Mouse (Mus musculus) left cerebral cortex, postnatal 4 days (tissue): ENCODE data around the gene Cast. TPM values are rescaled to one million over a fixed set of nuclear protein-coding genes. Genes with fewer than 3 reads are reported as not detected.

Source experiments
- DNase-seq: peaks from one replicate; pipeline ENCODE4 v3.0.0-alpha.2; 2022
- intact Hi-C: fragments of 180-260 bp; cut with DNase I; formaldehyde crosslinking; loops from one replicate; pipeline ENCODE4 v1.15.1; 2025
- total RNA-seq, 2 experiments: library from RNA; stranded (reverse); gene quantifications; 2 replicates each; pipeline ENCODE4 v1.2.3; 2021

The Cast gene
- total RNA-seq = 10 to 100 TPM in 1 of 2 experiments, 1 to 10 TPM in 1; 9.9 to 12.2 TPM

DNA sequence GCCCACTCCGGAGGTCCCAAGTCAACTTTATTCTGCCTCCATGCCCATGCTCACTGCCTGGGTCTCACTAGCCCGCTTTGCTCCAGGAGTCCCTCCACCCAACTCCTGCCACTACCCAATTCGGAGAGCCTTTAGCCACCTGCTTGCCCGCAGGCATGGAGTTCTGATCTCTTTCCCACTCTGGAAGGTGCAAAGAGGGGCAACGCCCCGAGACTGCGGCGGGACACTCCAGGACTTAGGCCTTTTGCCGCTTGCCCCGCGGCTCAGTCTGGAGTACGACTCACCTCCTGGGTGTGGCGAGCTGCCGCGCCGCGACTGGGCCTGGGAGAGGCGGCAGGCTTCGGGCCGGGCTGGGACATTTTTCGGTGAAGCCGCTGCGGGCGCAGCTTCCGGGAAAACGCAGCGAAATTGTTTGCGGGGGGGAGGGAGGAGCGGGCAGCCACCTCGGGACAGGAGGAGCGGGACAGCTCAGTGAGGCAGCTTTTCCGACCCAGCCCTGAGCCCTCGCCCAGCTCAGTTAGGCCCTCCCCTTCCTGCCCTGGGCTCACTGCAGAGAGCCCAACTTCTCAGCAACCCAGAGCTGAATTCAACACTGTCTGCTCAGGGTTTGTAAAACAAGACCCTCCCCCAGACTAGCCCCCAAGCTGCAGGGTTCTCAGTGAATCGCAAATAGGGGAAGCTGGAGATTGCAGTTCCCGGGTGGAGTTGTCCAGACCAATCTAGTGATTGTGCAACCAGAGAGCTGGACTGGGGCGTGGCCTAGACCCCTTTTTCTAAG is at the start of gene Cast:
Gene Cast (minus strand): TSS at position 659 of the 778 bp plus-strand sequence.
- intact Hi-C loops = no loop called here

DNA sequence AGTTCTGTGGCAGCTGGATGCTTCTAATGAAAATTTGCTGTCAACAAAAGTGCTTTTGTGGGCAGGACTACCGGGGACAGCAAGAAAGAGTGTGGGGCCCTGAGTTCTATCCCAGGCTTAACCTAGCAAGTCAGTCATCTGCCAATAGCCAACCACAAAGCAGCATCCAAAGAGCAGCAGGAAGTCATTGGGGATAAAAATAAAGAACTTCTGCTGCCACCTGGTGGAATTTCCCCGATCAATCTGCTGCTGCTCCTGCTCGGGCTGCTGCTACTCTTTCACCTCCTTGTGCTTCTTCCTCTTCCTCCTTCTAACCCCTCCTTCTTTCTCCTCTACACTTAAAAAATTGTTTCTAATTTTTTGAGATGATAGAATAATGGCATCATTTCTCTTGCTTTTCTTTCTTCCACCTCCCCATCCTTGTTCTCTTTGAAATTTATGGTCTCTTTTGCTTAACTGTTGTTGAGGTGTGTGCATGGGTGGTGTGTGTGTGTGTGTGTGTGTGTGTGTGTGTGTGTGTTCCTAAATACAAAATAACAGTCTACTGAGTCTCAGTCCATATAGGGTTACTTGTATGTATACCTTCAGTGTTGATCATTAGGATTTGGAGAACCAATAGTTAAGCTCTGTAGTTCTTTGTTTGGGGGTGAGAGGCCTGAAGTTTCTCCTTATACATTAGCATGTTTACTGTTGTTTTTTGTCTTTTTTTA is 45.9 kb upstream of the Cast start:
- DNase-seq = peak; percentile 65
- intact Hi-C loops = loop anchor here (5.0 kb wide), 1 partner anchor 217 kb away; the partner anchor contains the start of gene Erap1

More for the DNA sequence above, at the start of gene Cast:
- DNase-seq = peak; percentile 13

DNA sequence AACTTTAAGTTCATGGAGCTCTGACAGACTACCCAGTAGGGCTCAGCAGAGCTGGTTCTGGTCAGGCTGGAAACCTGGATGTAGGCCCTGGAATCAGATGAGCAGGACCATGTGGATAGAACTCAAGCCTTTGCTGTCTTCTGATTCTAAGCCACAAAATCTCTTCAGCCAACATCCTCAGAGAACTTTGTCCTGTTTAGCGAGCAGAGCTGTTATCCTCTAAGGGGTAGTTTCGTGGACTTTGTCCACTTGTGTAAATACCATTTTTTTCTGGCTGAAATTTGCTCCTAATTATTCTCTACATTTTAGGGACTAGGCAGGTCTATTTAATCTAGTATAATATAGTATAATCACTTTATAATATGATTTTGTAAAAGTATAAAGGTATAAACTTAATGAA is 42.2 kb upstream of the Cast start:
- intact Hi-C loops = loop anchor here (5.0 kb wide), 1 partner anchor 214 kb away; the partner anchor contains the start of gene Erap1
- DNase-seq = no peak

DNA sequence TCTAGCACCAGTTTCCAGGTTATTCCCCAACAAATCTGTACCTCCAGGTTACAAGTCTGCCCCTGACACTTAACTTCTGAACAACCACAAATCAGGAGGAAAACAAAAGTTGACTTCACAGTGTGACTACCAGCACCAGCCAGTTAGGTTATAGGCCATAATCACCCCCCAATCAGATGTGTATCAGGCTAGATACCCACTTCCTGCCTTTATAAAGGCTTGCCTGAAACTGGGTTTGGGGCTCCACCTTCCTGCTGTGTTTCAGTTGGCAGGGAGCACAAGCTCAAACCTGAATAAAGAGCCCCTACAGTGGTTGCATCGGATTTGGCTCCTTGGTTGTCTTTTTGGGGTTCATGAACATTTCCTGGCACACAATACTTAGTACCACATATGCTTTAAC is 37.3 kb upstream of the Cast start:
- DNase-seq = no peak
- intact Hi-C loops = no loop called here

DNA sequence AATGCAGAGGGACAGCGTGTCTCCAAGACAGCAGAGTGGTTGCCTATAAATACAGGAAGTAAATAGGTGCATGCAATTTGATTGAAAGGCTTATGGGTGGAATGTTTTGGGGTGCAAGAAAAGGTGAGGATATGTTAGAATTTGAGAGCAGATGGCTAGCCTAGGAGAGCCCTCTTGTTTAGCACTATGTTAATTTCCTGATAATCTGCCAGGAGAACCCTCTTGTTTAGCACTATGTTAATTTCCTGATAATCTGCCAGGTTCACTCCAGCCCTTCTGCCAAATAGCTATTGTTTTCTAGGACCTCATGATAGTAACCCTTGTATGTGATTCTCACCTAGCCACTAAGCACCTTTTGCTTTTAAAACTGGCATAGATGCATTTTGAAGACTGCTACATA is 25.9 kb upstream of the Cast start:
- no peak for DNase-seq
- intact Hi-C loops = no loop called here

DNA sequence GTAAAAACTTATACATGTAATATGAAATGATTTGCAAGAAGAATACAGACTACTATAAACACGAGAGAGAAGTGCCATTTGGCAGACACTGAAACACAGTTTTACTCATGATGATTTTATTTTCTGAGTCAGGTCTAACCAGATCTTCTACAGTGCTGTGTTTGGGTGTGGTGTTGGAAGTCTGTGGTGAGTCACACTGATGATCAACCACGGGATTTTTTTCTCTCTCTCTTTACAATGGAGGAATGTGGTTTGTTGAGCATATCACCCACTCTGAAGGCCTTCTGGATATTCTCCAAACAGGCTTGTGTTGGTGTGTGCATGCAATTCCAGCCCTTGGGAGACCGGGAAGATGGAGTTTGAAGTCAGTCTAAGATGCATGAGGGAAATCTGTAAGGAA is 13.5 kb upstream of the Cast start:
- DNase-seq = no peak
- intact Hi-C loops = no loop called here

DNA sequence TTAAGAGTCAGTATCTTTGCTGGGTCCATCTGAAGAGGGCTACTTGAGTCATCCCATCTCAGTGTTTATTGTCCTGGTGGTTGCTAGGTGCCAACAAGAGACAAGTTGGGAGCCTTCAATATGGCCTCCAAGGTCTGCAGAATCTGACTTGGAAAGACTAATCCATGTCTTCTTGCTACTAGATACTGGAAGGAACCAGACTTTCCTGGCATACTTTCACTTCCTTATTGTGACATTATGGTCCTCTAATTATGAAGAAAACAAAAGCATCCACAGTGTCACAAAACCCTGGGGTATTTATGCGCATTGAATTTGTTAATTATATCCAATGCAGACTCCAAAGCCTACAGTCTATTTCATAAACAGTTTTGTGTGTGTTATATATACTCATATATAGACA is 7.1 kb upstream of the Cast start:
- DNase-seq = no peak
- intact Hi-C loops = no loop called here

DNA sequence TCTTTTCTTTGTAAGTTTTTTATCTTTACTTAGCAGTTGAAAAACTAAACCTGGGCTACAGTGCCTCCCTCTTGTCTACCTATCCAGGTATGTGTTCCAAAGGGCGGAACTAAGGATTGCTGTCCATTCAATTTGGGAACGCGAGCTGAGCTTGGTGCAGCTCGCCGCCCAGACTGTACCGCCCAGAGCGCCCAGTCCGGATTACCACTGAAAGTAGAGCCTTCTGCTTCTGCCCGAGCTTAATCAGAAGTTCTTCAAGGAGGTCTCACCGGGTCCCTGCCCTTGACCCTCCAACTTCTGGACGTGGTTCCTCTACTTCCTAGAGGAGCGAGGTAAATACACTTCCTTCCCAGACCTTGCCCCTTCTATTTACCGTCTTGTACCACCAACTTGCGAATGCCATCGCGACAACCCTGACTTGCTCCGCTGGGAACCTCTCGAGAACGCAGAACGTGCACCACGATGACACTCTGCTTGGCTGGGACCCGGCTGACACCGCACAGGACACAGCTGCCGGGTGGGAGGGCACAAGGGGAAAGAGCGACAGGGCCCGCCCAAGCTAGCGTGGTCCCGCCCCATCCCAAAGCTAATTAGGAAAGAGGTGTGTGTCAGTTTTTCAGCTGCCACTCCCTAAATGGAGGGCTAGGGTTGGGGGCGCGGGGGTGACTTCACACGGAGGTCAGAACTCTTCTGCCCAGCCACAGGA is 1.0 kb downstream of the Cast start:
- intact Hi-C loops = no loop called here
- DNase-seq = peak; percentile 41

DNA sequence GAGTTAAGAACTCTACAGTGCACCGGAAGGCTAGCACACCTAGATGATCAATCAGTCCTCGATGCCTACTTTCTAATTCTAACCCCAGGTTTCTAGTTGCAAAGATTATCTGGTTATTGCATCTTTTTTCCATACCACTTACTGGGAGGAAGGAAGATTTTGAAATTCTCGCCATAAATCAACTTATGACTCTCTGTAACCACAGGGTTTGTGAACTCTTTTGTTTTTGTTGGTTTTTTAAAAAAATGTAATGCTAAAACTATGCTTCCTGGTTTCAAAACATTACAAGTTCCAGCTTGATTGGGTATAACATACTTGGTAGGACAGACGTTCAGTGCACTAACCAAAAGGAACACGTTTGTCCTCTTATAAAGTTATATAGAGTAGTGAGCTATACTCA is 1.7 kb downstream of the Cast start:
- intact Hi-C loops = no loop called here

DNA sequence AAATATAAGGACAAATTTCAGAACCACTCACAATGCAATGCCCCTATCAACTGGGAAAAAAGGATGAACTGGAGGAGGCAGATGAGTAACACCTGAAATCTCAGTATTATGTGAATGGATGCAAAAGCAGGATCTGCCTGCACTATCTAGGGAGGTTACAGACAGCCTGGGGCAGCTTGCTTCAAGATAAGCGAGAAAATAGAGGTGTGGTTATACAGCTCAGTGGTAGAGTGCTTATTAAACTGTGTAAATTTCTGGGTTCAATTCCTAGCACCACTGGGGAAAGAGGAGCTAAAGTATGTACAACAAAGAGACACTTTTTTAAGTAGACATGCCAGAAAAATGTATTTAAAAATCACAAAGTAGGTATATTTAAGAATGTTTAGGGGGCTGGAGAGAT is 14.2 kb downstream of the Cast start:
- no peak for DNase-seq
- intact Hi-C loops = no loop called here

More for the DNA sequence above, 1.7 kb downstream of the Cast start:
- DNase-seq = no peak

DNA sequence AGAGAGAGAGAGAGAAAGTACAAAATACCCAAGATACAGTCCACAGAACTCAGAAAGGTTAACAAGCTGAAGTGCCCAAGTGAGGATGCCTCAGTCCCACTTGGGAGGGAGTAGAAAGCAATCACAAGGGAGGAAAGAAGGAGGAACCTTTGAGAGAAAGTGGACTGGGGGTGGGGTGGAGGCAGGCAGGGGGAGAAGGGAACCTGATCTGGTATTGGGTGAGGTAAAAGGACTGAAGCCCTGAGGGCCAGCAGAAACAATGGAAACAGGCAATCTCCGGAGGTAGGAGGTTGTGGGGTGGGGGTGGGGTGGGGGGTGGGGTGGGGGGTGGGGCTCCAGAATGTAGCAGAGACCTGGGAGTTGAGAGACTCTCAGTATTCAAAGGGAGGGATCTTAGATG is 20.9 kb downstream of the Cast start:
- intact Hi-C loops = no loop called here
- DNase-seq = no peak

DNA sequence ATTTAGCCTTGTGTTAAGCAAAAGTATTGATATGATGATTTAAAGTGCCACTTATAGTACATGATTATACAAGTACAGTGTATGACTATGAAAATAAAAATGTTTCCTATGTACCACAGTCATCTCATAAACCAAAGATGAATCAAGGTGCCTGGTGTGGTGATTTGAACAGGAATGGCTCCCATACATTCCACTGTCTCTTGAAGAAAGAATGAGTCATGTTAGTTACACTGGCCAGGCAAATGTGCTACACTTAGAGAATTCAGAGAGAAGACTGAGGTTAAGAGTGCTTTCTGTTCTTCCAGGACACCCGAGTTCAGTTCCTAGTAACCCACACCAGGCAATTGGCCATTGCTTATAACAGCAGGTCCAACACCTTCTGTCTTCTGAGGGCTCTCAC is 36.5 kb downstream of the Cast start:
- intact Hi-C loops = no loop called here
- DNase-seq = no peak

DNA sequence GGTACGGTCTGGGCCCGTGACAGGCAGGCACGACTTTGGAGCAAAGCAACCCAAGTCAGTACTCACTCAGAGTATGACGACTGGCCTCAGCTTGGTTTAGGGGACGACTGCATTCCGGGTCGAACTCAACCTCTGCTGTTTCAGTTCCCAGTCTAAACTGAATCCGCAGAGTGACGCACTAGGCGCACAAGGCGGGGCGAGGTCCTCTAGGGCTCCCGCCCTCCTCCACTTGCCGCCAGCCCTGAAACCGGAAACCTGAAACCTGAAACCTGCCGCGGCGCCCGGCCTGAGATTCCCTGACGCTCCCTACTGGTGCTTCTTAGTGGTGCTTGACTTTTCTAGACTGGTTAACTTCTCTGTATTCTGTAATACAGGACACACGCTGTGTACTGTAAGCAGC is 38.1 kb downstream of the Cast start:
- peak; percentile 78 for DNase-seq
- intact Hi-C loops = no loop called here

DNA sequence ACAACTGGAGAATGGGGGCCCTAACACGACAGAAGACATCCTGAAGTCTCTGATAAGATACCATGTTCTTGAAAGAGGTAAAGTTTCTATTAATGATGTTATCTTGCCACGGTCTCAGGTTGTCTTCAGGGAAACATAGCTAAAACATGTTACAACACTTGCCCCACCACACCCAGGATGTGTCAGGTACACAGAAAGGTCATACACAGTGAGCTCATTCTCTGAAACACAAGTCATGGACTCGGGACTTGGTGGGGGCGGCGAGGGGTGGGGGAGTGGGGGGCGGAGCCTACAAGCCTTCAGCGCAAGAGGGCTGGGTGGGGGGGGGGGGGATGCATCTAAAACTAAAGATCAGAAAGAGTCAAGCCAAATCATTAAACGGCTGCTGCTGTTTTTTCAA is 38.7 kb downstream of the Cast start:
- intact Hi-C loops = no loop called here

DNA sequence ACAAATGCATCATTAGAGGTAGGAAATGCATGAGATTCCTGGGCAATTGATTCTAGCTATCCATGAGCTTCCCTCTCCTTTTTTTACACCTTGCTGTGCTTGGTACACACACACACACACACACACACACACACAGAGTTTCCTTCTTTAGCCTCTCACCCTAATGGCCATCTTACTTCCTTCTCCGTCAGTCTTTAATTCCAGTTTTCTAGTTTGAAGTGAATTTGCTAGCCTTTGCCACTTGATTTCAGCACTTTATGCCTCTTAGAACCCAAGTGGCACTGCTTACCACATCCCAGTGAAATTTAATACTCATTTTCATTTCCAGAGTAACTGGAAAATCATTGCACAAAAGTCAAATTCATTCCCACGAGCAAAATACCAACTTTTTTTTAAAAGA is 41.4 kb downstream of the Cast start:
- DNase-seq = no peak
- intact Hi-C loops = no loop called here

More for the DNA sequence above, 38.7 kb downstream of the Cast start:
- DNase-seq = no peak

DNA sequence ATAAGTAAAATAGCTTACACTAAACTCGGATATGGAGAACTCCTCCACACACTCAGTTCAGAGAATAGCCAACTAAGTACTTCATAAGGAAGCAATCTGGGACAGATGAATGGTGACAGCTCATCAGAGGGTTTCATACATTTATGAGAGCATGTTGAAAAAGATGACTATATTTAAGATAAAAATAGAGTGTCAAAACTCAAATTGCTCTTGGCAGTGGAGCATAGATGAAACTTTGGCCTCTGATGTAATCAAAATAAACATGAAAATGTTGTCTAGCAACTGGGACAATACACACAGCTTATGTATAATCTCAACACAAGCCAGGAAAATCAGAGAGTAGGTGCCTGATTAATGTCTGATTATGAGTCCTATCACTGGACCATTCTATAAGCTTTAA is 45.9 kb downstream of the Cast start:
- intact Hi-C loops = no loop called here
- no peak for DNase-seq

DNA sequence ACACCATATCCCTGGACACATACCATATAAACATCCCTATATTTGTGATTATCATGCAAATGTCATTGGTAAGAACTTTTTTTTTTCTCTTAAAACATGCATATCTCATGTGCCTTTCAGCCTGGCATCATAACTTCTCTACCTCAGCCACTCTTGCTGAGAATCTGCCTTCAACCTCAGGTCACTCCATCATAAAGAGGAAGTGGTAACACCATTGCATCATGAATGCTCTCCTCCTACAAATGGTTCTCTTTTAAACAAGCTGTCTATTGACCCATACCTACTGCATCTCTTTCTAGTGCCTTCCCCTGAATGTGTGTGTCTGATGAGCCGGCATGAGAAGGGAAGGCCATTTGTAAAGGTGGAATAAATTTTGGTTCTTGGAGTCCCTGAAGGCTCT is 49.5 kb downstream of the Cast start:
- DNase-seq = no peak
- intact Hi-C loops = no loop called here

DNA sequence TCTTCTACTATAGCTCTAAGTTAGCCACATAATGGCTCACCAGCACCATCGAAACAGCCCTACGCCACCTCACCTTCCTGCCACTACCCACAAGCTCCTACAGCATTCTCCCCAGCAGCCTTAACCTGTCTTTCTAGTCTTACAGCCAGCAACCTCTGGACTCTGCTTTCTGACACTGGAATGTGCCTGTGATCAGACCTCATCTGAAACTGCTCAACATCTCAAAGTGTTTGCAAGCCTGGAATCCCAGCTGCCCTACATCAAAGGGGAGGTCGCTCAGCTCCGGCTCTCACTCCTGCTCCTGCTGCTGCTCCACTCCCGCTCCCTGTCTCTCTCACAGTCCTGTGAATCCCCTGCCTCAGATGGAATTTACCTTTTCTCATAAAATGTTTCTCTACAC is 65.4 kb downstream of the Cast start:
- intact Hi-C loops = no loop called here
- no peak for DNase-seq

DNA sequence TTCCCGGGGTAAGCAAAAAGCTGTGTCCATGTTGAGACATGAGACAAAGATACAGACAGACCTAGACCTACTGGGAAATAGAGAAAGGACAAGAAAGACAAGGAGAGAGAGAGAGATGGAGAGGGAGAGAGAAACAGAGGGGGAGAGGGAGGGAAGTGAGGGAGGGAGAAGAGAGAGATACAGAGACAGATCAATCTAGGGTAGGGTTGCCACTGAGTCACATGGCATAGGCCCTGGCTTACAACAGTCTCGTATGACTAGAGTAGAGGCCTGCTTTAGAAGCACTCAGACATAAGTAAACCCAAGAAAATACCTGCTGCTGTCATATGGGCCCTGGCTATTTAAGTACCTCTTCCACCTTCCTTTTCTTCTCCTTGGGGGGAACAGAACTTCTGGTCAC is 72.2 kb downstream of the Cast start:
- intact Hi-C loops = no loop called here
- no peak for DNase-seq

DNA sequence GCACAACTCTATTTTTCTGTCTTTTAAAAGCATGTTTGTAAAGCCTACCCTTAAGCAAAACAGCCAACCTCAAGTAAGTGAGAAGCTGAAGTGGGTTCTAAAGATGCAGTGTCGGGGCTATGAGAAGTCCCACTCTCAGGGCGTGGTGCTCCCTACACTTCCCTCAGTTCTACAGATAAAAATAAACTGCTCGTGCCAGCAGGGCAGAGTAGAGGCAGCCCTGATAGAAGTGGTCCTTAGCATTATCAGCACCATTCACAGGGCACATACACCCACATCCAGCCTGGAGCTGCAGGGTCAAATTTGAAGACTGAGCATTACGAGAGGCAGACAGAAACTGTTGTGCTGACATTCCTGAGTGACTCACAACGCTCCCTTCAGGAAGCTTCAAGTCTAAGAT is 72.8 kb downstream of the Cast start:
- DNase-seq = no peak
- intact Hi-C loops = no loop called here

DNA sequence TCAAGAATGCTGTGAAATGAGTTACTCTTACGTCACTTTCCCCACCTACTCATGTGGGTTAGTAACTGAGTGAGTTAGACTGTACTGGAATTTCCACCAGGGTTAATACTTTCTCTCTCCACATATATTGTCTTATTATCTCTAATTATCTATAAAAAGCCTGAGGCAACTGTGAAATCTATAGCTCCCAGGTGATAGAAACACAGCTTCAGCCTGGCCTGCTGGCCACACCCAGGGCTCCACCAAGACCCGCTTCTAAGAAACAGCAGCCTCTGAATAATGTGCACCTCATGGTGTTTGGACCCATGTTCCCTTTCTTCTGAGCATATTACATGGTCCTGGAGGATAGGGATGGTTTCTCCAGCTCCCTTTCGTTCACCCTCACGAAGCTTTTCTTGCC is 74.9 kb downstream of the Cast start:
- intact Hi-C loops = no loop called here
- no peak for DNase-seq

DNA sequence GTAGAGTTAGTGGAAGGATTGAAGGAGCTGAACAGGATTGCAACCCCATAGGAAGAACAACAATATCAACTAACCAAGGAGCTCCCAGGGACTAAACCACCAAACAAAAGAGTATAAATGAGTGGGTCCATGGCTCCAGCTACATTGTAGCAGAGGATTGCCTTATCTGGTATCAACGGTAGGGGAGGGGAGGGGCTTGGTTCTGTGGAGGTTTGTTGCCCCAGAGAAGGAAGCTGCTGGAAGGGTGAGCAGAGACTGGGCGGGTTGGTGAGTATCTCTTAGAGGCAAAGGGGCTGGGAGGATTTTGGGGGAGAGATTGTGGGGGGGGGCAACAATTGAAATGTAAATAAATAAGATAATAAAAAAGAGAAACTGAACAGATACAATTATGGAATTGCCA is 89.6 kb downstream of the Cast start:
- no peak for DNase-seq
- intact Hi-C loops = no loop called here
